Mouse (Mus musculus) embryo, embryonic 10 days (tissue): ENCODE data around the gene Phactr3.

ENCODE experiments used
- DNase-seq: peaks from one replicate; pipeline ENCODE4 v3.0.0-alpha.2; 2015; ENCODE audit warnings: low spot score

The Phactr3 gene

GRCm38 (mm10) chr2:178193445-178193844 is 74.7 kb downstream of the Phactr3 start:
- DNase-seq, result no peak

GRCm38 (mm10) chr2:178194908-178195307 is 76.1 kb downstream of the Phactr3 start:
- DNase-seq, result no peak

GRCm38 (mm10) chr2:178196038-178196437 is 77.3 kb downstream of the Phactr3 start:
- no peak for DNase-seq

GRCm38 (mm10) chr2:178197542-178197941 is 78.8 kb downstream of the Phactr3 start:
- no peak for DNase-seq

- DNase-seq, result no peak
These were observed 85.7 kb downstream of the Phactr3 start for GRCm38 (mm10) chr2:178204455-178204854.

- no peak for DNase-seq
These were observed 89.4 kb downstream of the Phactr3 start for GRCm38 (mm10) chr2:178208186-178208600.

GRCm38 (mm10) chr2:178213826-178214225 is 95.1 kb downstream of the Phactr3 start:
- DNase-seq, result no peak

- DNase-seq, result no peak
These were observed 95.8 kb downstream of the Phactr3 start for GRCm38 (mm10) chr2:178214531-178214930.

- no peak for DNase-seq
These were observed 99.7 kb downstream of the Phactr3 start for GRCm38 (mm10) chr2:178218461-178218860.

GRCm38 (mm10) chr2:178219454-178220147 is 100.8 kb downstream of the Phactr3 start:
- DNase-seq, result no peak

GRCm38 (mm10) chr2:178220148-178220717 is 101.5 kb downstream of the Phactr3 start:
- no peak for DNase-seq

GRCm38 (mm10) chr2:178221003-178221402 is 102.2 kb downstream of the Phactr3 start:
- no peak for DNase-seq

GRCm38 (mm10) chr2:178229231-178229630 is 110.5 kb downstream of the Phactr3 start:
- DNase-seq, result no peak

- no peak for DNase-seq
These were observed 114.7 kb downstream of the Phactr3 start for GRCm38 (mm10) chr2:178233487-178233886.

GRCm38 (mm10) chr2:178237056-178237455 is 118.3 kb downstream of the Phactr3 start:
- no peak for DNase-seq

GRCm38 (mm10) chr2:178238503-178238902 is 119.7 kb downstream of the Phactr3 start:
- DNase-seq, result no peak

- DNase-seq, result no peak
These were observed 122.1 kb downstream of the Phactr3 start for GRCm38 (mm10) chr2:178240886-178241285.

- peak; percentile 22 for DNase-seq
These were observed 122.6 kb downstream of the Phactr3 start for GRCm38 (mm10) chr2:178241374-178241773.

GRCm38 (mm10) chr2:178242996-178243395 is 124.2 kb downstream of the Phactr3 start:
- no peak for DNase-seq

GRCm38 (mm10) chr2:178244866-178245265 is 126.1 kb downstream of the Phactr3 start:
- DNase-seq, result no peak

GRCm38 (mm10) chr2:178245841-178246240 is 127.1 kb downstream of the Phactr3 start:
- no peak for DNase-seq

- peak; percentile 15 for DNase-seq
These were observed 128.0 kb downstream of the Phactr3 start for GRCm38 (mm10) chr2:178246767-178247166.

GRCm38 (mm10) chr2:178247274-178247673 is 128.5 kb downstream of the Phactr3 start:
- no peak for DNase-seq
